Mouse (Mus musculus) kidney, postnatal 10 days (tissue): ENCODE measurements around the gene Msl2.

ENCODE experiments used
- DNase-seq: peaks from one replicate; pipeline ENCODE4 v3.0.0; 2021; ENCODE audit warnings: mixed read lengths

Gene Msl2

GRCm38 (mm10) chr9:101073987-101074331, at the start of gene Msl2:
Msl2 (plus strand) TSS chr9:101074101.
- DNase-seq: no peak

GRCm38 (mm10) chr9:101033761-101034447, 40.0 kb upstream of the Msl2 start:
- no peak for DNase-seq

GRCm38 (mm10) chr9:101034448-101035098, 39.3 kb upstream of the Msl2 start, which contains the start of gene Pccb:
Pccb (minus strand) TSS chr9:101034898.
- DNase-seq: peak; percentile 99

GRCm38 (mm10) chr9:101035836-101036596, 37.9 kb upstream of the Msl2 start:
- DNase-seq: peak; percentile 31

GRCm38 (mm10) chr9:101036876-101037275, 37.0 kb upstream of the Msl2 start:
- no peak for DNase-seq

GRCm38 (mm10) chr9:101037396-101037795, 36.5 kb upstream of the Msl2 start:
- DNase-seq: peak; percentile 51

GRCm38 (mm10) chr9:101038634-101039033, 35.3 kb upstream of the Msl2 start:
- no peak for DNase-seq

- DNase-seq: no peak
Measured at GRCm38 (mm10) chr9:101041508-101041907, 32.4 kb upstream of the Msl2 start.

GRCm38 (mm10) chr9:101042249-101042648, 31.7 kb upstream of the Msl2 start:
- no peak for DNase-seq

- peak; percentile 21 for DNase-seq
Measured at GRCm38 (mm10) chr9:101045710-101046338, 28.1 kb upstream of the Msl2 start.

GRCm38 (mm10) chr9:101052007-101052406, 21.9 kb upstream of the Msl2 start:
- DNase-seq: no peak

GRCm38 (mm10) chr9:101052691-101053090, 21.2 kb upstream of the Msl2 start:
- no peak for DNase-seq

GRCm38 (mm10) chr9:101053279-101053678, 20.6 kb upstream of the Msl2 start:
- no peak for DNase-seq

- DNase-seq: no peak
Measured at GRCm38 (mm10) chr9:101057156-101057555, 16.7 kb upstream of the Msl2 start.

GRCm38 (mm10) chr9:101061035-101061434, 12.9 kb upstream of the Msl2 start:
- no peak for DNase-seq

GRCm38 (mm10) chr9:101062253-101062780, 11.6 kb upstream of the Msl2 start:
- DNase-seq: no peak

GRCm38 (mm10) chr9:101065076-101065602, 8.8 kb upstream of the Msl2 start:
- no peak for DNase-seq

- DNase-seq: no peak
Measured at GRCm38 (mm10) chr9:101069781-101070180, 4.1 kb upstream of the Msl2 start.

- DNase-seq: no peak
Measured at GRCm38 (mm10) chr9:101072506-101072905, 1.4 kb upstream of the Msl2 start.

- DNase-seq: peak; percentile 100
Measured at GRCm38 (mm10) chr9:101073041-101073986, 587 bp upstream of the Msl2 start.

GRCm38 (mm10) chr9:101074332-101075021, 576 bp downstream of the Msl2 start:
- DNase-seq: peak; percentile 92
